Mouse (Mus musculus) cerebellum, adult 2 months (tissue): Measurements from ENCODE around the gene Pus7. TPM values are rescaled to one million over a fixed set of nuclear protein-coding genes. Genes with fewer than 3 reads are reported as not detected.

ENCODE experiments used
- DNase-seq, 2 experiments: peaks; one replicate each; pipeline ENCODE4 v3.0.0; 2021
- H3K27ac ChIP-seq: fragments of 200-500 bp; 2 replicates; pipeline ENCODE4 v1.5.1; 2012; ENCODE audit warnings: low read length, control low read depth, inconsistent platforms; ENCODE audit not compliant: insufficient read depth
- H3K27me3 ChIP-seq: fragments of 200-500 bp; 2 replicates; pipeline ENCODE4 v1.6.1; 2012; ENCODE audit warnings: inconsistent platforms, mild to moderate bottlenecking, low read length, moderate library complexity; ENCODE audit not compliant: control insufficient read depth, insufficient read depth
- H3K4me1 ChIP-seq: fragments of 200-500 bp; 2 replicates; pipeline ENCODE4 v1.6.1; 2011; ENCODE audit warnings: low read length; ENCODE audit not compliant: control insufficient read depth, insufficient read depth
- H3K4me3 ChIP-seq: fragments of 200-500 bp; replicated peaks from 2 replicates; pipeline ENCODE3; 2011; ENCODE audit warnings: mild to moderate bottlenecking, low read depth, low read length, control low read depth; ENCODE audit not compliant: insufficient read depth
- CTCF ChIP-seq: fragments of 200-500 bp; IDR thresholded peaks from 2 replicates; pipeline ENCODE4 v1.5.1; 2011; ENCODE audit warnings: low read depth, mild to moderate bottlenecking, control low read depth, low read length, moderate library complexity, borderline replicate concordance; ENCODE audit not compliant: insufficient read depth
- POLR2A ChIP-seq: fragments of 200-500 bp; IDR thresholded peaks from 2 replicates; pipeline ENCODE4 v1.6.1; 2011; ENCODE audit warnings: low read length, control low read depth, borderline replicate concordance; ENCODE audit not compliant: insufficient read depth
- WGBS: fragments of 180-500 bp; shearing (Covaris S2); methylation state at CpG from one replicate; pipeline ENCODE4 v1.1.7; 2018; 5-methylcytosine and 5-hydroxymethylcytosine counted together
- polyA plus RNA-seq: library from polyadenylated mRNA; depleted of rRNA; stranded (reverse); fragments of >200 nt; gene quantifications from 2 replicates; pipeline ENCODE4 v1.2.3, GENCODE M21; 2012

Gene Pus7
- polyA plus RNA-seq, 1 experiment, result 15.2 TPM

- DNase-seq, result no peak
- no peaks in the 10 kb centered on the region; the same call in 1 of the 2 replicates for H3K27me3 ChIP-seq
- WGBS, result 84% methylated on average over 2 of the region's 2 CpGs
- no peak overlapping the region for H3K27ac ChIP-seq
- H3K4me1 ChIP-seq, result no peaks in the 10 kb centered on the region; the same call in 1 of the 2 replicates
- no peak overlapping the region for H3K4me3 ChIP-seq
- no peak for TF ChIP-seq CTCF
- TF ChIP-seq POLR2A, result no peak
These were observed 9.2 kb upstream of the Pus7 start for GRCm38 (mm10) chr5:23792726-23793125.

GRCm38 (mm10) chr5:23789078-23789612 is 5.6 kb upstream of the Pus7 start:
- Histone ChIP-seq H3K27me3 (no peaks in the 10 kb centered on the region; the same call in 1 of the 2 replicates), H3K4me1 (peaks cover 2% of the 10 kb centered on the region; the same call in 1 of the 2 replicates), H3K4me3 (no peak overlapping the region), H3K27ac (no peak overlapping the region)
- 85% methylated on average over 4 of the region's 4 CpGs for WGBS
- no peak for DNase-seq
- TF ChIP-seq CTCF (no peak), POLR2A (no peak)

GRCm38 (mm10) chr5:23788390-23788830 is 4.9 kb upstream of the Pus7 start:
- no peak overlapping the region for H3K27ac ChIP-seq
- H3K27me3 ChIP-seq, result no peaks in the 10 kb centered on the region; the same call in 1 of the 2 replicates
- WGBS, result 42% methylated on average over 3 of the region's 3 CpGs
- H3K4me3 ChIP-seq, result peak overlapping the region; percentile 72
- peaks cover 2% of the 10 kb centered on the region; the same call in 1 of the 2 replicates for H3K4me1 ChIP-seq
- TF ChIP-seq CTCF, result no peak
- no peak for TF ChIP-seq POLR2A
- no peak for DNase-seq

- TF ChIP-seq CTCF, result peak; percentile 93
- peak; percentile 93 for TF ChIP-seq POLR2A
- Histone ChIP-seq H3K4me1 (peaks cover 2% of the 10 kb centered on the region; the same call in 1 of the 2 replicates), H3K27me3 (no peaks in the 10 kb centered on the region; the same call in 1 of the 2 replicates), H3K27ac (peak within 1 kb of the TSS; percentile 27; the same call in 1 of the 2 replicates), H3K4me3 (peak within 1 kb of the TSS; percentile 72)
- 2% methylated on average over 47 of the region's 47 CpGs for WGBS
- DNase-seq, result peak; percentile 91 to 97
These were observed 4.3 kb upstream of the Pus7 start, which contains the start of gene Rint1 for GRCm38 (mm10) chr5:23787536-23788389. Gene Rint1 (plus strand): TSS chr5:23787711.

- TF ChIP-seq POLR2A, result no peak
- H3K27ac ChIP-seq, result no peak overlapping the region
- H3K4me1 ChIP-seq, result 0 out of 2 replicates have a peak, but pooled peaks cover 2% of the 10 kb centered on the region
- 43% methylated on average over 8 of the region's 8 CpGs for WGBS
- H3K4me3 ChIP-seq, result no peak overlapping the region
- peak in 1 of 2 experiments; percentile 7 for DNase-seq
- H3K27me3 ChIP-seq, result no peaks in the 10 kb centered on the region
These were observed 1.3 kb downstream of the Pus7 start for GRCm38 (mm10) chr5:23782051-23782810.

- no peak for TF ChIP-seq CTCF
- H3K4me3 ChIP-seq, result no peak overlapping the region
- 82% methylated on average over 4 of the region's 4 CpGs for WGBS
These were observed 2.3 kb downstream of the Pus7 start for GRCm38 (mm10) chr5:23781172-23781571.

GRCm38 (mm10) chr5:23780516-23780915 is 3.0 kb downstream of the Pus7 start:
- WGBS, result 92% methylated on average over 4 of the region's 4 CpGs

More at GRCm38 (mm10) chr5:23781172-23781571, 2.3 kb downstream of the Pus7 start:
- Histone ChIP-seq H3K27ac (no peak overlapping the region), H3K27me3 (no peaks in the 10 kb centered on the region), H3K4me1 (no peaks in the 10 kb centered on the region)
- DNase-seq, result no peak

GRCm38 (mm10) chr5:23774186-23774585 is 9.3 kb downstream of the Pus7 start:
- H3K27ac ChIP-seq, result no peak overlapping the region
- TF ChIP-seq CTCF (no peak), POLR2A (no peak)
- H3K27me3 ChIP-seq, result no peaks in the 10 kb centered on the region
- H3K4me3 ChIP-seq, result no peak overlapping the region
- 85% methylated on average over 6 of the region's 6 CpGs for WGBS
- H3K4me1 ChIP-seq, result no peaks in the 10 kb centered on the region
- DNase-seq, result no peak

More at GRCm38 (mm10) chr5:23780516-23780915, 3.0 kb downstream of the Pus7 start:
- Histone ChIP-seq H3K4me3 (no peak overlapping the region), H3K4me1 (no peaks in the 10 kb centered on the region), H3K27me3 (no peaks in the 10 kb centered on the region), H3K27ac (no peak overlapping the region)
- TF ChIP-seq CTCF (no peak), POLR2A (no peak)
- DNase-seq, result no peak
